Mouse (Mus musculus) intestine, embryonic 14.5 days (tissue): ENCODE measurements around the gene Serpina12. TPM values are rescaled to one million over a fixed set of nuclear protein-coding genes. Genes with fewer than 3 reads are reported as not detected.

ENCODE experiments used
- ATAC-seq: fragments of 200-750 bp; cut with Nextera tagmentation; replicated peaks from 2 replicates; pipeline ENCODE4 v1.8.0; 2017; ENCODE audit warnings: low read depth, moderate number of reproducible peaks, moderate TSS enrichment, moderate library complexity; ENCODE audit not compliant: low FRiP score, low TSS enrichment
- DNase-seq: peaks from one replicate; pipeline ENCODE4 v3.0.0-alpha.2; 2018; ENCODE audit warnings: low spot score
- H3K27ac ChIP-seq: fragments of 300-500 bp; sonication (generic); 2 replicates; pipeline ENCODE4 v1.5.1; 2014; ENCODE audit warnings: low read depth, mild to moderate bottlenecking, control low read depth
- H3K27me3 ChIP-seq: fragments of 300-500 bp; sonication (generic); replicated peaks from 2 replicates; pipeline ENCODE4 v1.6.1; 2014; ENCODE audit warnings: low read length, control low read depth; ENCODE audit not compliant: control insufficient read depth, insufficient read depth
- H3K36me3 ChIP-seq: fragments of 300-500 bp; sonication (generic); 2 replicates; pipeline ENCODE4 v1.6.1; 2014; ENCODE audit warnings: low read length, control low read depth; ENCODE audit not compliant: control insufficient read depth, insufficient read depth
- H3K4me1 ChIP-seq: fragments of 300-500 bp; sonication (generic); replicated peaks from 2 replicates; pipeline ENCODE4 v1.6.1; 2014; ENCODE audit warnings: low read length, control low read depth, mixed read lengths; ENCODE audit not compliant: control insufficient read depth, insufficient read depth
- H3K4me2 ChIP-seq: fragments of 300-500 bp; sonication (generic); 2 replicates; pipeline ENCODE4 v1.6.1; 2014; ENCODE audit warnings: low read length
- H3K4me3 ChIP-seq: fragments of 300-500 bp; sonication (generic); 2 replicates; pipeline ENCODE4 v1.5.1; 2014; ENCODE audit warnings: low read depth, low read length, control low read depth, mixed read lengths
- H3K9ac ChIP-seq: fragments of 300-500 bp; sonication (generic); 2 replicates; pipeline ENCODE4 v1.6.1; 2014; ENCODE audit warnings: mild to moderate bottlenecking, low read length
- H3K9me3 ChIP-seq: fragments of 300-500 bp; sonication (generic); 2 replicates; pipeline ENCODE4 v1.6.1; 2016; ENCODE audit warnings: low read length, control low read depth; ENCODE audit not compliant: control insufficient read depth
- WGBS: fragments of 180-500 bp; shearing (Covaris S2); extraction: QIAGEN DNeasy Blood & Tissue Kit; methylation state at CpG from one replicate; pipeline ENCODE4 v1.1.7; 2014; 5-methylcytosine and 5-hydroxymethylcytosine counted together
- polyA plus RNA-seq: library from polyadenylated mRNA; unstranded; fragments of >200 nt; fragmentation: Nextera tagmentation; extraction: Ambion mirVana; gene quantifications from 2 replicates; pipeline ENCODE4 v1.2.1, GENCODE M21; 2014

The Serpina12 gene
- polyA plus RNA-seq, 1 experiment from 2014 or later = not detected

DNA sequence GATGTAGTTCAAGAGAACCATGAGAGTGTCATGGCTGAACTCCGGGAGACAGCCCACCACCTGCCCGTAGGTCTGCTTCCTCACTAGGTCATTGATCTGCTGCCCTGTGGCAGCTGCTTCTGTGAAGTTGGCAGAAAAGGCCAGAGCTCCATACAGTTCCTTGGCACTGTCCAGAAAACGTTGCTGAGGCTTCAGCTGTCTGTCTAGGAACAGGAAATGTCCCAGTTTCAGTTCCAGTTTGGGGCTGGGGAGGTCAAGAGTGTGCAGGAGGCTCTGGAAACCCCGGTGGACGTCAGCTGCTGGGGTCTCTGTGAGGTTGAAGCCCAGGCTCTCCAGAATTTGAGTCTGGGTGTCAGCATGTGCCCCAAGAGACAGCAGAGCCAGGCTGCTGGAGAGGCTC is 58.4 kb downstream of the Serpina12 start:
- Histone ChIP-seq H3K27me3 (no peaks in the 10 kb centered on the region), H3K9ac (no peak overlapping the region), H3K27ac (no peak overlapping the region), H3K4me3 (no peak overlapping the region), H3K9me3 (no peaks in the 10 kb centered on the region), H3K4me1 (no peaks in the 10 kb centered on the region), H3K36me3 (no peaks in the 10 kb centered on the region), H3K4me2 (no peak overlapping the region)
- ATAC-seq (no peak), DNase-seq (no peak)
- WGBS = 69% methylated on average over 5 of the region's 5 CpGs

DNA sequence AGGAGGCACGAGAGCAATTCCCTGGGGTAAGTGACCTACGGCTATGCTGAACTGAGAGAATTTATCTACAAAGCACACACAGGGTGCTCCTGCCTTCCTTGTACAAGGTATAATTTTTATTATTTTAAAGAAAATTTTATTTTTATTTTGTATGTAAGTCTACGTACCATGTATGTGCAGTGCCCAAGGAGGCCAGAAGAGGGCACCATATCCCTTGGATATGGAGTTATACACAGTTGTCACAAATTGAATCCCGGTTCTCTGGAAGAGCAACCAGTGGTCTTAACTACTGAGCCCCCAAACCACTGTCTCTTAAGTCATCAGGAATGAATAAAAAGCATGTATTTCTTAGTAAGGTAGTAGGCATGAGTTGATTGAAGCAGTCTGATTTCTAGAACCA is 59.3 kb downstream of the Serpina12 start:
- Histone ChIP-seq H3K27ac (no peak overlapping the region), H3K4me2 (no peak overlapping the region), H3K27me3 (no peaks in the 10 kb centered on the region), H3K9me3 (no peaks in the 10 kb centered on the region), H3K9ac (no peak overlapping the region), H3K4me3 (no peak overlapping the region), H3K4me1 (no peaks in the 10 kb centered on the region), H3K36me3 (no peaks in the 10 kb centered on the region)
- DNase-seq (peak; percentile 59), ATAC-seq (no peak)
- 65% methylated on average over 4 of the region's 4 CpGs for WGBS

DNA sequence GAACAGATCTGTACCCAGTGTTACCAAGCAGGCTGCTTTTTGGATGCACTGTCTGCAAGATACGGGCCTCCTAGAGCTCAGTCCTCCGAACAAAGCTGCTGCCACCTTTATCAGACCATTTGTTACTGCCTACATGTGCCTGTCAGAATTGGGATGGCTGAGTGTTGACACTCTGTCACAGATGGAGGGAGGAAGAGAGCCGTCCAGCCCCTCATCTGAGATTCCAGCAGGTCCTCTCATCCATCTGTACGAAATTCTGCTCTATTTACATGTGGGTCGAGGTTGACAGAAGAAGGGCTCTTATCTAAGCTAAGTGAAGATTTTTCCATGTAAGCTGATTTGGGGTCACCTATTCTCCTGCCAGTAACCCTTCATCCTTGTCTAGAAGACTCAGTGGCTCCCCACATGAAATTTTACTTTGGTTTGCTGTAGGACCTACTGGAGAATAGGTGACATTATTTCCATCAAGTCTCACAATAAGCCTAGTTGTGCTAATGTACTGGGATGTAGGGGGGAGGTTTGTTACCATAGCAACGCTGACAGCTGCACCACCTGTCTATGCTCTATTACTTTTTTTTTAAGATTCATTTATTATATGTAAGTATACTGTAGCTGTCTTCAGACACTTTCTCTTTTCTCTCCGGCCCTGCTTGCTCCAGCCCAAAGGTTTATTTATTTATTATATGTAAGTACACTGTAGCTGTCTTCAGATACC is 62.4 kb downstream of the Serpina12 start:
- no peak for ATAC-seq
- DNase-seq = no peak
- Histone ChIP-seq H3K4me1 (no peaks in the 10 kb centered on the region), H3K4me3 (no peak overlapping the region), H3K27me3 (no peaks in the 10 kb centered on the region), H3K27ac (no peak overlapping the region), H3K9ac (no peak overlapping the region), H3K36me3 (no peaks in the 10 kb centered on the region), H3K4me2 (no peak overlapping the region), H3K9me3 (no peaks in the 10 kb centered on the region)
- 63% methylated on average over 7 of the region's 7 CpGs for WGBS

Other genes starting within 250 kb of the Serpina12 start
- 58.4 and 58.7 TPM in 2 replicates for gene Serpina1b, start 214.1 kb downstream of the Serpina12 start, polyA plus RNA-seq
- gene Serpina1a, start 180.9 kb downstream of the Serpina12 start, polyA plus RNA-seq = 35.4 and 41.6 TPM in 2 replicates
- 30.5 and 35.0 TPM in 2 replicates for gene Serpina1c, start 139.6 kb downstream of the Serpina12 start, polyA plus RNA-seq
- gene Serpina1e, start 85.5 kb downstream of the Serpina12 start, polyA plus RNA-seq = 5.3 and 9.2 TPM in 2 replicates
- gene Serpina11, start 54.5 kb downstream of the Serpina12 start, polyA plus RNA-seq = not detected in 2 replicates
- gene Serpina9, start 30.7 kb downstream of the Serpina12 start, polyA plus RNA-seq = 0.04 TPM in 1 of 2 replicates, not detected in the other
- not detected in 2 replicates for gene Serpina5, start 56.7 kb upstream of the Serpina12 start, polyA plus RNA-seq
- not detected in 2 replicates for gene Serpina3a, start 68.3 kb upstream of the Serpina12 start, polyA plus RNA-seq
- gene Serpina3b, start 83.6 kb upstream of the Serpina12 start, polyA plus RNA-seq = 0.13 TPM in 1 of 2 replicates, not detected in the other
- gene Serpina3c, start 109.4 kb upstream of the Serpina12 start, polyA plus RNA-seq = not detected in 2 replicates
- 0.12 and 0.17 TPM in 2 replicates for gene Serpina3f, start 170.1 kb upstream of the Serpina12 start, polyA plus RNA-seq
- gene Serpina3g, start 191.8 kb upstream of the Serpina12 start, polyA plus RNA-seq = 2.2 and 2.7 TPM in 2 replicates
- gene Serpina3i, start 218.7 kb upstream of the Serpina12 start, polyA plus RNA-seq = not detected in 2 replicates